Mouse (Mus musculus) mature B cell (primary cell): ENCODE results near the gene Lrrc51.
"Not testable (repeated sequence)": the region's sequence is repeated elsewhere in the genome, so short reads cannot be mapped to it uniquely, and the experiment has no call there.

Experiments
- in situ Hi-C: fragments of 300-500 bp; cut with MboI; formaldehyde crosslinking; loops from 2 replicates; pipeline ENCODE4 v1.14.3; 2019

The Lrrc51 gene

DNA sequence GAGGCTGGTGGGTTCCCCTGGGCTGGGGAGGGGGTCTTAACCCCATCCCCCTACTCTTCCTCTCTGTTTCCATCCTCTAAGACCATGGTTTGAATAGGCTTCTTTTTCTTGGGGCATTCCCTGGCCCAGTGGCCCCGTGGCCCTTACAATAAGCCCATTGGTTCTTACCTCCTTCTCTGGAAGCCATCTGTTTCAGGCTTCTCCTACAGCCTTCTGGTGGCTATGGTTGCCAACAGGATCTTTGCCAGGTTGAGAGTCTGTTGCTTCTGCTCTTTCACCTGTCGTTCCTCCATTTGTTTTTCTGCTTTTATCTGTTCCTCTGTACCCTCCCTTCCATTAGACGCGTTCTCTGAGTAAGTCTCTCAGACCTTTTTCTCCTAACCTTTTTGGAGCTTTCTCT, 3.9 kb upstream of the Lrrc51 start:
- in situ Hi-C loops = no loop called here

GRCm38 (mm10) chr7:101936996-101937395, 3.3 kb upstream of the Lrrc51 start:
- in situ Hi-C loops = no loop called here

DNA sequence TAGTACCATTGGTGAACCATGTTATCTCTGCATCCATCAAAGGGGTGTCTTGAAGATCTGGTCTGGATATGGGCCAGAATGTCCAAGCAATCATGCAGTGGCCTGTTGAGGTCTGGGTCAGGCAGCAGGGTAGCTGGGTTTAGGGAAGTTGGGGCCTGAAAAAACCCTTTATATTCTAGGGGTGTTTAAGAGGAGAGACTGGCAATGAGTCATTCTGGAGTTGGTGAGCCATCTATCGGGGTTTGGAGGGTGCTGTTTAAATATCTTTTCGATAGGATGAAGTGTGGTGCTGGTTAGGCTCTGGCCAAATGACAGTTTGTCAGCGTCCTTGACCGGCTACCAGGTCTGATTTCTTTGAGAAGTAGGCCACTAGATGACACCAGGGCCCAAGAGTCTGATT, 2.3 kb upstream of the Lrrc51 start:
- in situ Hi-C loops = no loop called here

DNA sequence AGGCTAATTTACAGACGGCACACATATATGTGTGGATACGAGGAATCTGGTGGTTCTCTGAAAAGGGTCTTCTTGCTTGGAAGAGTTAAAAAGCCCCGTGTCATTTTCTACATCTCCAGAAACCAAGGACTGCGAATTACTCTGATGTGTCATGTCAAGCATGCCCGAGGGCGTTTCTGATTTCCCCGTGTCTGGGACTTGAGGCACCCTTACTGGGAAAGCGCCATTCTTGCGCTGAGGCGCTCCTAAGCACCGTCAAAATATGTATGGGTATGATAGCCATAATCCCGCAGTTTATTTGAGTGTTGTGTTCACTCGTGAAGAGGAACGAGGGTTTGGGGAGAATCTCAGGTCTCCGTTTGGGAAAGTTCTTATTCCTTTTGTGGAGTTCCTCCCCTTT, 395 bp downstream of the Lrrc51 start:
- in situ Hi-C loops = no loop called here

- in situ Hi-C loops = no loop called here
Observed at GRCm38 (mm10) chr7:101932551-101932950, 1.1 kb downstream of the Lrrc51 start.

GRCm38 (mm10) chr7:101928093-101928492, 5.6 kb downstream of the Lrrc51 start:
- in situ Hi-C loops = no loop called here

DNA sequence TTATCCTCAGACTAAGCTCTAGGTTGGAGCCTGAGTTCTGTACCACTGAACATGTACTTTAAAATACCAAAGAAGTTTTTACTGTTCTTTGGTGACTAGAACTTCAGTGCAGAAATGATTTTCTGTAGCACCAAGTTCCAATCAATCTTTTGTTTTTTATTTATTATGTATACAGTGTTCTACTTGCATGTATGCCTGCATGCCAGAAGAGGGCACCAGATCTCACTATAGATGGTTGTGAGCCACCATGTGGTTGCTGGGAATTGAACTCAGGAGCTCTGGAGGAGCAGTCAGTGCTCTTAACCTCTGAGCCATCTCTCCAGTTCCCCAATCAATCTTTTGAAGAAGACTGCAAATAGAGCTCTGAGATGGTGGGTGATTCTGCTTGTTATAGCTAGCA, 7.8 kb downstream of the Lrrc51 start:
- in situ Hi-C loops = not testable (repeated sequence)

DNA sequence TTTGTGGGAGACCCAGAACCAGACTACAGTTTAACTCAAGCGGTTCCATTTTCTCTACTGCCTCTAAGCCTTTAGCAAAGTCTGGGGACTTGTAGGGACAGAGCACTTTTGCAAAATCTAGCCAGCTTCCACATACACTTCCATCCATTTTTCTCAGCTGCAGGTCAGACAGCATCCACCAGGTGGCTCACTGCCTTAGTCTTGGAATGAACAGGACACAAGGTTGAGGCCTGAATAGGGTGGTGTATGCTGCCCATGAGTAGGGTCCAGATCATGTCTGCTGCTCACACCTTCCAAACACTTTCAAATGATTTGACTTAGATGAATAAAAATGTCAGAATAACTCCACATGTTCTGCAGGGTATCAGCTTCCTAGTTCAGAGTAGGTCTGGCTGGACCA, 15.6 kb downstream of the Lrrc51 start:
- in situ Hi-C loops = no loop called here

DNA sequence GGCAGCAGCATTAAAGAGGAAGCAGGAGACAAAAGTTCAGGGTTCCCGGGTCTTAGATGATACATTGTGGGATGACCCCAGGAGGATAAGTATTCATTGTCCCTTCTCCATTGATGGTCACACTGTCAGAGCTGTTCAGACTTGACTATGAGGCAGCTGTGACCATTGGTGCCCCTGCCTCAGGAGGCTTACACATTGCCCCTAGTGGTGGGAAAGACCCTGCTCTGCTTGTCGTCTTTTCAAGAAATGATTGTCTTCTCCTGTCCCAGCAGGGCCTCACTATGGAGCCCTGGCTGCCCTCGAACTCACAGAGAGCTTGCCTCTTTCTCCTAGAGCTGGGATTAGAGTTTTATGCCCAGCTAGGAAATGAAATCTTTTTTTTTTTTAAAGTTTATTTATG, 21.7 kb downstream of the Lrrc51 start:
- in situ Hi-C loops = no loop called here

GRCm38 (mm10) chr7:101910138-101910537, 23.6 kb downstream of the Lrrc51 start:
- in situ Hi-C loops = no loop called here

DNA sequence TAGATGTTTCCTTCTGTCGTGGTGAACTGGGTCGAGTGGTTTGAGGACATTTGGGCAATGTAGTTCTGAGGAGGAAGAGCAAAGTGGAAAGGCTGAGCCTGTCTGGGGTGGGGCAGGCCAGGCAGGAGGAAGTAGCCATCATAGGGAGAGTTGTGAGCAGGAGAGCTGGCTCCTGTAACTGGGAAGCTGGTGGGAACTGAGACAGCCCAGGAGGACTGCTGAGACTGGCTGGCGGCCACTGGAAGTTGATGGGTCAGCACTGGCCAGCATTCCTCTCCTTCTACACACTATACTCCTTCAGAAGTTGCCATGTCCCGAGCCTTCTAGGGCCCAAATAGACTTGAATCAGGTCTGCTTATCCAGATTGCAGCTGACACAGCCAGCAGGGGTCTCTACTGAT, 25.3 kb downstream of the Lrrc51 start:
- in situ Hi-C loops = no loop called here

DNA sequence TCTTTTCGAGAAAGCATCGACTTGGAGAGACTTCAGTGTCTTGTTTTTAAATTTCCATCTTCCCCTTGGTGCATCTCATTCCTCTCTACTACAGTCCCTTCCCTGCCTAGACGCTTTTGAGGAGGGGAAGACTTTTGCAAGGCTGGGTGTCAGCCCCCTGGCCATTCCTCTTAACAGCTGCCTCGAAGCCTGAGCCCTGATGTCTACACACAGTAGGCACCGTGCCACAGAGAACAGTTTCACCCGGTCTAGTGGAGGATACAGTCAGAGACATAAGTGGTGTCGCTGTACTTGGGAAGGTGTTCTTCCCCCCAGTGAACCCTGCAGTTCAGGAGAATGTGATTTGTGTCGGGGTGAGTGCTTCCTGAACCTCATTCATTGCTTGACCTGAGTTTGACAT, 27.0 kb downstream of the Lrrc51 start:
- in situ Hi-C loops = no loop called here

DNA sequence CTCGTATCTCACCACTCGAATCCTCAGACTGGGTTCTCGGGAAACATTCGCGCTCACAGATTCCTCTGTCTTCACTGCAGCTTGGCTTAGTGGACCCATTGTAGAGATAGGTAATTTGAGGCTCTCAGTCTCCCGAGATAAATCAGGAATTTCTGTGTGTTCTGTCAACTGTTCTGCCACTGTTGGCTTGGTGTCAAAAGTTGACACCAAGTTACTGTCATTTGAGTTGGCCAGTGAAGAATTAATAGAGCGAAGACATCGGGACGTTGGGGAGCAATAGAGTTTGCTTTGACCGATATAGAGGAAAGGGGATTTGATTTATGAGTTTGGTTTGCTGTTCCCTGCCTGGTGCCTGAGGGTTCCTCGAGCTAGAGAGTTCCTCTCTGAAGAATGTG, 27.4 kb downstream of the Lrrc51 start, which contains the start of gene Tomt:
Gene Tomt, minus strand, starts transcription at position 73 of the 395 bp plus-strand sequence.
- in situ Hi-C loops = no loop called here

GRCm38 (mm10) chr7:101905561-101906286, 28.0 kb downstream of the Lrrc51 start, which contains the start of gene Lamtor1:
Lamtor1 (plus strand) TSS chr7:101905904.
- in situ Hi-C loops = no loop called here

DNA sequence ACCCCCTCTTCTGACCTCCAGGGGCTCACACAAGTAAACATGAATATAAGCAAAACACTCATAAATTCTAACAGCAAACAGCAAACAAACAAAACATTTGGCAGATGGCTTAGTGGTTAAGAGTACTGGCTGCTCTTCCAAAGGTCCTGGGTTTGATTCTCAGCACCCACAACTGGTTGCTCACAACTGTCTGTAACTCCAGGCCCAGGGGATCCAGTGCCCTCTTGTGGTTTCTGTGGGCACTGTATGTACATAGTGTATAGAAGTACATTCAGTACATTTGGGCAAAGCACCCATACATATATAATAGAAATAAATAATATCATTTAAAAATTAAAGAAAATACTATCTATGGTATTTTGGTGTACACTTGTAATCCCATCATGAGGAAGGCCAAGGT, 30.8 kb downstream of the Lrrc51 start:
- in situ Hi-C loops = no loop called here

DNA sequence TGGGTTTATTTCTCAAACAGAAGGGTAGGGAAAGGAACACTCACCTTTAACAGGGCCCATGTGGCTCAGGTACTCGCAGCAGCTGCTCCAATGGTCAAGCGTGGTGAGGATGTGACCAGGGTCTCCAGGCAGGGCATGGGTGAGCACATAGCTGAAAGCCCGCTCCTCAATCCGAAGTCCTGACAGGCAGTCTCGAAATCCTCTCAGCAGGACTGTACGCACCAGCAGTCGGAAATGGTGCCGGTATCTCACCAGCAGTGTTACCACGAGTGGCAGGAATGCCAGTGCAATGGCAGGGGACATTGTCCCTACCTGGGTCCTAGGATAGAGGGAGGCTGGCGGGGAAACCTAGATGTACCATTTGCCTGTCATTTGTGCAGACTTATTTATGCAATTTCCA, 31.7 kb downstream of the Lrrc51 start:
- in situ Hi-C loops = no loop called here

GRCm38 (mm10) chr7:101900331-101901097, 33.2 kb downstream of the Lrrc51 start:
- in situ Hi-C loops = no loop called here

DNA sequence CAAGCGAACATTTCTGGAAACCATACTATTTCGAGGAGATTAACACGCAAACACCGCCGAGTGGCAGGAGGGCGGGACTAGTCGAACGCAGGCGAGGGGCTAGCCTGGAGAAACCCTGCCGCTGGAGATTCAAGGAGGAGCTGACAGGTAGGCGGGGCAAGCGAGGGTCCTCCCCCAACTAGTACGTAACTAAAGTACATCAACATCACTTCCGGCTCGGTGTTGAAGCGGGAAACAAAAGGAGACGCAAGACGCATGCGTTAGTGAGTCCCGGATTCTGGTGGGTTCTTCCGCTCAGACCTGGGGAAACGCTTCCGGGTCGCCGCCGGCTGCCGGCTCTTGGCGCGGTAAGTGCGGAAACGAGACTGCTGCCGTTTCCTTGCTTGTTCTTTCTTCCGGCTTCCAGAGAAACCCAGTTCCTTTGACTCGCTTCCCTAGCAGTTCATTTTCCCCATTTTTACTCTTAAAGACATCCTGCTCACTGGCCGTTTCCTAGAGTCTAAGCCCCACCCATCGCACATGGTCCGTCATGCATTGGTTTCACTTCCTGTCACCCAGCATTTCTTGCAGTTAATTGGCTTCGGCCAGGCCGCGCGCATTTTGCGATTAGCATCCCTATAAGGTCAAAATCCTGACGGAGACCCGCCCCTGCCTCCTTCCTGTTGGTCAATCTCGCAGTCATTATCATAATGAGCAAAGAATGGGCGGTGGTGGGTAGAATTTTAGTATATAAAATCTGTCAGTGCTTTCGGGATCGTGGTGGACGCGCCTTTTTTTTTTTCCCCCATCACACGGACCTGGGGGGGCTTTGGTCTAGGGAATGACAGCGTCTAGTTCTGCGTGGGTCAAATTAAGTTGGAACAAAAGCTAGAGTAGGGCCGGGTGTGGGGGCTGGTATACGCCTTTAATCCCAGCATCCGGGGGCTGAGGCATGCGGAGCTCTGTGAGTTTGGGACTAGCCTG, 37.3 kb downstream of the Lrrc51 start:
- in situ Hi-C loops = no loop called here

GRCm38 (mm10) chr7:101895695-101896094, 38.0 kb downstream of the Lrrc51 start:
- in situ Hi-C loops = no loop called here

DNA sequence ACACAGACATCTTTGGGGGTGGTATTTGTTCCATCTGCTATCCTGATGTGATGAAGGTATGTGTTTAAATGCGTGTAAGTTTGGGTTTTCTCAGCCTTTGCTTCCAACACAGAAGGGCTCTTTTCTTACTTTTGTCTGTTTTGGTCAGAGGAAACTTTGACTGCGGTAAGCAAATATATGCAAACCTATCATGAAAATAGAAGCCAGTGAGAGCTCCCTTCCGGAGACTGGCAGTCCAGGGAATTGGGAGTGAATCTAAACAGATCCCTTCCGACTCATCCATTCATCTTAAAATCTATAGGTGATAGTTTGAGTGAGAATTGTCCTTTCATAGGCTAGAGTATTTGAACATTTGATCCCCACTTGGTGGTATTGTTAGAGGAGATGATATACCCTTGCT, 45.2 kb downstream of the Lrrc51 start:
- in situ Hi-C loops = no loop called here

DNA sequence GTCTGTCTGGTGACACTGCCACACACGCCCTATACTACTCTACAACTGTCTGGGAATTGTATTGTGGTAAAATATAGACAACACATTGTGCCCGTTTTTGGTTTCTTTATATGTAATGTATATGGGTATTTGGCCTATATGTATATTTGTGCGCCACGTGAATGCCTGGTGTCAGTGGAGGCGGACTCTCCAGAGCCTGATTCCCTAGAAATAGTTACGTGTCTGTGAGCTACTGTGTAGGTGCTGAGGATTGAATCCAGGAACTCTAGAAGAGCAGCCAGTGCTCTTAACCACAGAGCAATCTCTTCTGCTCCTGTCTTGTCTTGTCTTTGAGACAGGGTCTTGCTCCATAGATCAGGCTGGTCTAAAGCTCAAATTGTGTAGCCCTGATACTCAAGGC, 47.4 kb downstream of the Lrrc51 start:
- in situ Hi-C loops = no loop called here

GRCm38 (mm10) chr7:101884160-101884559, 49.5 kb downstream of the Lrrc51 start:
- in situ Hi-C loops = no loop called here
